Mouse (Mus musculus) stomach, embryonic 16.5 days (tissue): ENCODE measurements around the gene Mat2a. TPM values are rescaled to one million over a fixed set of nuclear protein-coding genes. Genes with fewer than 3 reads are reported as not detected.
A peak's percentile ranks its signal among the peaks of the same experiment; 100 is the strongest.

Source experiments
- ATAC-seq: fragments of 200-750 bp; cut with Nextera tagmentation; 2 replicates; pipeline ENCODE4 v1.8.0; 2017; ENCODE audit warnings: moderate number of reproducible peaks, moderate TSS enrichment; ENCODE audit not compliant: insufficient read depth, low FRiP score
- H3K27ac ChIP-seq: fragments of 300-500 bp; sonication (generic); 2 replicates; pipeline ENCODE4 v1.5.1; 2014; ENCODE audit warnings: low read length
- H3K27me3 ChIP-seq: fragments of 300-500 bp; sonication (generic); 2 replicates; pipeline ENCODE4 v1.6.1; 2014; ENCODE audit warnings: low read length, control low read depth, mixed read lengths; ENCODE audit not compliant: control insufficient read depth, insufficient read depth
- H3K36me3 ChIP-seq: fragments of 300-500 bp; sonication (generic); 2 replicates; pipeline ENCODE4 v1.6.1; 2014; ENCODE audit warnings: low read length; ENCODE audit not compliant: control insufficient read depth, insufficient read depth
- H3K4me1 ChIP-seq: fragments of 300-500 bp; sonication (generic); 2 replicates; pipeline ENCODE4 v1.6.1; 2014; ENCODE audit warnings: low read length, control low read depth, mixed read lengths; ENCODE audit not compliant: control insufficient read depth, insufficient read depth
- H3K4me2 ChIP-seq: fragments of 300-500 bp; sonication (generic); 2 replicates; pipeline ENCODE4 v1.6.1; 2014; ENCODE audit warnings: low read depth, low read length, mixed read lengths
- H3K4me3 ChIP-seq: fragments of 300-500 bp; sonication (generic); replicated peaks from 2 replicates; pipeline ENCODE4 v1.5.1; 2014; ENCODE audit warnings: mild to moderate bottlenecking, low read length
- H3K9ac ChIP-seq: fragments of 300-500 bp; sonication (generic); 2 replicates; pipeline ENCODE4 v1.6.1; 2014; ENCODE audit warnings: low read length
- H3K9me3 ChIP-seq: fragments of 300-500 bp; sonication (generic); replicated peaks from 2 replicates; pipeline ENCODE4 v1.6.1; 2016; ENCODE audit warnings: low read length, control low read depth; ENCODE audit not compliant: control insufficient read depth
- WGBS: fragments of 180-500 bp; shearing (Covaris S2); extraction: QIAGEN DNeasy Blood & Tissue Kit; methylation state at CpG from one replicate; pipeline ENCODE4 v1.1.7; 2014; 5-methylcytosine and 5-hydroxymethylcytosine counted together
- polyA plus RNA-seq: library from polyadenylated mRNA; unstranded; fragments of >200 nt; fragmentation: Nextera tagmentation; extraction: Ambion mirVana; gene quantifications from 2 replicates; pipeline ENCODE4 v1.2.1, GENCODE M21; 2015

Gene Mat2a
- polyA plus RNA-seq, 1 experiment from 2014 or later = 309 TPM

DNA sequence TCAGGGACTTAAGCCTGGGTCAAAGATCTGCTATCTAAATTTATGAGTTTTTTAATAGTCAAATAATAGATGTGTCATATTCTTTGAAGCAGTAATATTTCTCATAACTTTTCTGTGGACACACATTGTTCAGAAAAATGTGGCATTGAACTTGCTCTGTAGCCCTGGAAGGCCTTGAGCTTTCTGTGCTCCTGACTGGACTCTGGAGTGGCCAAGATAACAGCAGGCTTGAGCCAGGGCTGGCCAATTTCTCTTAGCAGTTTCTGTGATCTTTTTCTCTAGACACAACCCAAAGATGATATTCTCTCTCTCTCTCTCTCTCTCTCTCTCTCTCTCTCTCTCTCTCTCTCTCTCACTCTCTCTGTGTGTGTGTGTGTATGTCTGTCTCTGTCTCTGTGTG, 5.7 kb upstream of the Mat2a start:
- ATAC-seq = no peak
- H3K27me3 ChIP-seq = no peaks in the 10 kb centered on the region
- no peaks in the 10 kb centered on the region for H3K36me3 ChIP-seq

DNA sequence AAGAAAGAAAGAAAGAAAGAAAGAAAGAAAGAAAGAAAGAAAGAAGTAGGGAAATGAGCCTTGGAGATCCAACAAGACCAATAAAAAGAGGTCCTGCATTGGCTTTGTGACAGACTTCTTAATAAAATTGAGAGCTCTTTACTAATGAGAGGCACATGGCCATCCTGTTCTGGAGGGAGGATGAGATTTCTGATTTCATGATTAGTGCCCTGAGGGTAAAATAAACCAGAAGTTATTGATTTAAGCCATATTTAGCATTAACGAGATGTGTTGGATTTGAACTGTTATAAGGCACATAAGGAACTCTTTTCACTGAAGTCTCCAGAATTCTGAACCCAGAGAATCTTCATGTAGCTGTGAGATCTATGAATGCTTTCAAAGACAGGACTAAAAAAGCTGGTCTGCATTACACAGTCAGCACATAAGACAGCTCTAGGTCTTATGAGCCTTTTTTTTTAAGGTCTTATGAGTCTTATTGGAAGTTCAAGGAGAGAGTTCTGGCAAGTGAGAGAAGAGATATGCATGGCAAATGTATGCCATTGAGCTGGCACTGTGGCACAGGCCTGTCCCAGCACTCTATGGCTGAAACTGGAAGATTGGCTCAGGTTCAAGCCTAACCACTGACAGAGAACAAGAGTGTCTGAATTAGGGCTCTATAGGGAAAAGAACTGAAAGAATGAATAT, 3.7 kb upstream of the Mat2a start:
- ATAC-seq = no peak
- Histone ChIP-seq H3K4me2 (no peak overlapping the region), H3K4me1 (peaks cover 6% of the 10 kb centered on the region), H3K36me3 (no peaks in the 10 kb centered on the region), H3K4me3 (no peak overlapping the region), H3K9me3 (no peaks in the 10 kb centered on the region), H3K27ac (no peak overlapping the region), H3K9ac (no peak overlapping the region), H3K27me3 (no peaks in the 10 kb centered on the region)
- WGBS = 71% methylated on average over 1 of the region's 1 CpGs

More for the DNA sequence above, 5.7 kb upstream of the Mat2a start:
- Histone ChIP-seq H3K27ac (no peak overlapping the region), H3K9ac (no peak overlapping the region), H3K4me2 (no peak overlapping the region), H3K4me1 (peaks cover 6% of the 10 kb centered on the region), H3K4me3 (no peak overlapping the region), H3K9me3 (no peaks in the 10 kb centered on the region)

DNA sequence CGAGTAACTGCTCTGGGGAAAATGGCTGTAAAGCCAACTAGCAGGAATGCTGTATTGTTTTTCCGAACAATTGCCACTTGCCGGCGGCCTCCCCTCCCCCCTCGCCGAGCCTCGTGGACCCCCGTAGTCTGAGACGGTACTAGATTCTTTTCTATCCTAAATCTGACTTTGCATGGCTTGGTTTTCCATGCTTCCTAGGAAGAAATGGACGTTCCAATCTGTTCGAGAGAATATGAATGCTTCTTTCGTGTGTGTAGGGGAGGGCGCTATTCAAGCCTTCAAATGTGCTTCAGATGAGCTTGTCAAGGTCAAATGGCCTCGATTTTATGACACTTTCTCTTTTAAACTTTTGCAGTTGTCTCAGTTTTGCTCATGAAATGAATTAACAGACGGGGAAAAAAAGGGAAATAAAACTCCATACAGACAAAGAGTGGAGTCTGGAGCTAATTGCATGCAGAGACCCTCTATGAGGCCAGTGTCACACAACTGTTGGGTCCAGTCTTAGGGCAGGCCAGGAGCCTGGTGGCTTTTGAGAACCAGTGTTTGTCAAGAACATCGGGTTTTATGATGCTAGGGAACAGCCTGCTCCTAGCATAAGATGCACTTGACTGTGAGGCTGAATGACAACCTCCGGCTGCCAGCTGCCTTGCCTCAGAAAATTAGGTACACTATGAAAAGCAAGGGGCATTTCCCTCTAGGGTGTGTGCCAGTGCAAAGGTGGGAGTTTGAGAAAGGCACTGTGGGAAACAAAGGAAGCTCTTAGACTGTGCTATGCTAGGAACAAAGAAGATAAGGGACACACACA, 1.0 kb upstream of the Mat2a start:
- Histone ChIP-seq H3K9ac (peak overlapping the region; percentile 100), H3K27ac (peak overlapping the region; percentile 100), H3K9me3 (no peaks in the 10 kb centered on the region), H3K27me3 (no peaks in the 10 kb centered on the region), H3K4me3 (peak overlapping the region; percentile 99), H3K36me3 (peaks cover 14% of the 10 kb centered on the region), H3K4me2 (peak overlapping the region; percentile 71), H3K4me1 (peaks cover 12% of the 10 kb centered on the region)
- 10% methylated on average over 17 of the region's 17 CpGs for WGBS
- no peak for ATAC-seq

DNA sequence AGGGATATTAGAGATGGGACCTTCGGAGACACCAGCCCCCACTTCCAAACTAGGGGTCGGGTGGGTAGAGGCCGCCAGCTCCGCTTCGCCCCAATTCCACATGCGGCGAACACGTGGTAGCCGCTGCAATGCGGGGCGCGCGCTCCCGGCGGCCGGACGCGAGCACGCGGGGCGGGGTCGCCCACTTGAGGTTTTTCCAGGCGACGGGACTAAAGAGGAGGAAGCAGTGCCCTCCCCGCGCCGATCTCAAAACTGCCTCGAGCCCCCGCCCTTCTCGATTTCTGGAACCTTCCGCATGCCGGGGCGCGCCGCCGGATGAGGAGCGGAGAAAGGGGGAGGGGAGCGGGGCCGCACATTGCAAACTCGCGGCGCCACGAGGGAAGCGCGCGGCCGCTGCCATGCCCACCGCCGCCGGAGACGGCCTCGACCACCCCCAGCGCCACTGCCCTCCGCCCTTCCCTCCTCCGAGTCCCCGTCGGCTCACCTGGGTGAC, 450 bp downstream of the Mat2a start:
- Histone ChIP-seq H3K9ac (peak overlapping the region; percentile 100), H3K4me1 (peaks cover 12% of the 10 kb centered on the region), H3K27ac (peak overlapping the region; percentile 100), H3K4me3 (peak overlapping the region; percentile 99), H3K36me3 (peaks cover 18% of the 10 kb centered on the region), H3K9me3 (no peaks in the 10 kb centered on the region), H3K27me3 (no peaks in the 10 kb centered on the region), H3K4me2 (peak overlapping the region; percentile 93)
- WGBS = under 1% methylated on average over 57 of the region's 57 CpGs
- peak; percentile 79 for ATAC-seq

DNA sequence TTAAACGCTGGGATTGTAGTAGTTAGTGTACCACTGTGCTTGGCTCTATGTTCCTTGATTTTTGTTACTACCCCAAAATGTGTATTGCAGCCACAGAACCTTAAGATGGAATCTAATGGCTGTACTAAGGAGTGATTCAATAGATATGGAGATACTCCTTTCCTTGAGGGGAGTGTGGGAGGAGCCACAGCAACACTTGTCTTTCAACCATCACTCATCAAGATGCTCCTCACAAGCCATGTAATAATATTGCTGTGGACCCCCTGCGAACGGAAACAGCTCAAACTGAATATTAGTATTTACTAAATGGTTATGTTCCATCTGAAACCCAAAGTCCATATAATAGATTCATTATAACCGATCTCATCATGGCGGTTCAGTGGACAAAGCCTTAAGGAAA, 1.1 kb downstream of the Mat2a start:
- Histone ChIP-seq H3K9ac (peak overlapping the region; percentile 100), H3K27me3 (no peaks in the 10 kb centered on the region), H3K4me3 (peak overlapping the region; percentile 99), H3K9me3 (no peaks in the 10 kb centered on the region), H3K4me2 (peak overlapping the region; percentile 93), H3K36me3 (peaks cover 18% of the 10 kb centered on the region), H3K27ac (peak overlapping the region; percentile 100), H3K4me1 (peaks cover 12% of the 10 kb centered on the region)
- ATAC-seq = no peak
- 2% methylated on average over 5 of the region's 5 CpGs for WGBS

DNA sequence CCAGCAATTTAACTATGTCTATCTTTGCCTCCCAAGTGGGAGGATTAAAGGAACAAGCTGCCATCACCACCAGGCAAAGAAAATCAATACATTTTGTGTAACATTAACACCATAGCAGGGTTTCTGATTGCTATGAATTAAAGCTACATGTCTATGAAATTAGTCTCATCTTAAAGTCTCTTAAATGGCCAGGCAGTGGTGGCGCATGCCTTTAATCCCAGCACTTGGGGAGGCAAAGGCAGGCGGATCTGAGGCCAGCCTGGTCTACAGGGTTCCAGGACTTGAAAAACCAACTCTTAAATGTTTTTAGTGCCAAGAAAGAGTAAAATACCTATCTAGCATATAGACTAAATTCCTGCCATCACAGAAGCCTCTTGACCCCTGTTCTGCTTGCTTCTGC, 7.2 kb downstream of the Mat2a start:
- H3K4me3 ChIP-seq = no peak overlapping the region
- no peak overlapping the region for H3K27ac ChIP-seq
- no peak overlapping the region for H3K9ac ChIP-seq
- H3K4me1 ChIP-seq = peaks cover 2% of the 10 kb centered on the region
- no peaks in the 10 kb centered on the region for H3K27me3 ChIP-seq
- H3K4me2 ChIP-seq = no peak overlapping the region
- no peaks in the 10 kb centered on the region for H3K9me3 ChIP-seq
- ATAC-seq = no peak
- WGBS = 90% methylated on average over 2 of the region's 2 CpGs
- H3K36me3 ChIP-seq = peaks cover 27% of the 10 kb centered on the region

DNA sequence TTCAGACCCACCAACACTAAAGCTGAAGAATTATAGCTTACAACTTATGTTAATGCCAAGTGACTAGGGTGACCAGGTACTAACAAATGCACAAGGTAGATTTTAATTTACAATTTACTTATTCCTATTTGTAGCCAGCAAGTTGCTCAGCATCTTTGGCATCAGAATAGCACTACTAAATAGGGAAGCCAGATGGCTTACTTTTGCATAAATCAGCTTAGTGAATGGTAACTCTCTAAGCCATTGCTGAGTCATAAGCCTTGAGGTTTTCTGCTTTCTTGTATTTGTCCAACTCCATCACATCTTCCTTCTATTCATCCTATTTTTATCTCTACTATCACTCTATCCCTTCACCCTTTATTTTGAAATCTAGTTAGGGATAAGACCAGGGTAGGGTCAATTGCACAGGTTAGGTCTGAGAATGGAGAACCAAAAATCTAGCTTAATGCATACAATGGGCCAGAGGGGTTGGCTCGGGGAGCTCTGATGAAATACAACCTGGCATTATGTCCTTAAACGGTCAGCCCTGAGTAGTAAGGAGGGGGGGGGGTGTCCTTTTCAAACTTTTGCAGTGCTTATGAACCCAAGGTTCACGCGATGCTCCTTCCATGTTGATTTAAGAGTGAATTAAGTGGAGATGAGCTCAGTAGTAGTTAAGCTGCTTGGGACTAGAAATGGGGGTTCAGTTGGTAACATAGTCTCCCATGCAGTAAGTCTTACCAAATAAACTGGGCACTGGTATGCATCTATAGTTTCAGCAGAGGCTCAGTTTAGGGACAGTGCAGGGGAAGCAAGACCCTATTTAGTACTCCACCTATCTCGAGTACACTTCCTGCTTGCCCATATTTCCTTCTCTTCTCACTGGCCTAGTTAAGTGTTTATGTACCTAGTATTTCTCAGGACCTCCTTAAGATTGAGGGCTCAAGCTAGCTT, 8.1 kb downstream of the Mat2a start:
- H3K4me3 ChIP-seq = no peak overlapping the region
- peaks cover 22% of the 10 kb centered on the region for H3K36me3 ChIP-seq

DNA sequence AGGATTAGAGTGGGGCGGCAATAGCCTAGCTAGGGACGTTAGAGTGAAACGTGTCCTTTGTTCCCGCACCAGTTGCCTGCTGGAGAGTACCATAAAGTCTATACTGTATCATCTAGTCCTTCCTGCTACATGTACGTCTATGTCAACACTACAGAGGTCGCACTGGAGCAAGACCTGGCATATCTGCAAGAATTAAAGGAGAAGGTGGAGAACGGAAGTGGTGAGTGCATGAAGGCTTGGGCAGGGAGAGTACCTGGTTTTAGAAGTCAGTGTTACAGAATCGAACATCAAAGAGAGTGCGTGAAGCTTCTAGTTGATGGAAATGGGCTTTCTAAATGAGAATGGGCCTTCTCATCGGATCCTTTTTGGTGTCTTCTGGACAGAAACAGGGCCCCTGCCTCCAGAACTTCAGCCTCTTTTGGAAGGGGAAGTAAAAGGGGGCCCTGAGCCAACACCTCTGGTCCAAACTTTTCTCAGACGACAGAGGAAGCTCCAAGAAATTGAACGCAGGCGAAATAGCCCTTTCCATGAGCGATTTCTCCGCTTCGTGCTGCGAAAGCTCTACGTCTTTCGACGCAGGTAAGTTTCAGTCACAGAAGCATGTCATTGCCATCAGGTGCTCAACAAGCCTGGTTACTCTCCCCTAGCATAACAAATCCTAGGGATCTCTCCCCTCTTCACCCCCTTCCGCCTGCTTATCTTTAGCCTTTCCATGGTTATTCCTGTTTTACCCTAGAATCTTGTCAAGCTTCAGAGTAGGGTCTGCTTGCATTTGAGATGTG, 10.1 kb downstream of the Mat2a start:
- peaks cover 20% of the 10 kb centered on the region for H3K36me3 ChIP-seq

More for the DNA sequence above, 8.1 kb downstream of the Mat2a start:
- 40% methylated on average over 5 of the region's 5 CpGs for WGBS
- H3K27me3 ChIP-seq = no peaks in the 10 kb centered on the region
- no peak overlapping the region for H3K27ac ChIP-seq
- H3K4me2 ChIP-seq = no peak overlapping the region
- H3K9me3 ChIP-seq = no peaks in the 10 kb centered on the region
- ATAC-seq = no peak; the same call in 1 of the 2 replicates
- no peaks in the 10 kb centered on the region for H3K4me1 ChIP-seq
- no peak overlapping the region for H3K9ac ChIP-seq

More for the DNA sequence above, 10.1 kb downstream of the Mat2a start:
- Histone ChIP-seq H3K4me2 (no peak overlapping the region), H3K9ac (no peak overlapping the region), H3K27me3 (no peaks in the 10 kb centered on the region), H3K27ac (no peak overlapping the region), H3K4me1 (no peaks in the 10 kb centered on the region), H3K9me3 (no peaks in the 10 kb centered on the region), H3K4me3 (no peak overlapping the region)
- WGBS = 85% methylated on average over 21 of the region's 21 CpGs
- ATAC-seq = no peak
